Mouse (Mus musculus): Measurements from ENCODE around the gene Snx18.

Gene Snx18

GRCm38 (mm10) chr13:113617891-113618823 is at the start of gene Snx18:
Snx18 (minus strand) TSS chr13:113618564.
- DNase-seq (ENCODE audit: low spot score) = peak; percentile 94

- no peak for DNase-seq (ENCODE audit: low spot score)
These were observed 45.5 kb upstream of the Snx18 start for GRCm38 (mm10) chr13:113663883-113664282.

- peak; percentile 71 for DNase-seq (ENCODE audit: low spot score)
These were observed 44.9 kb upstream of the Snx18 start, which contains the start of gene Hspb3 for GRCm38 (mm10) chr13:113663151-113663779. Hspb3 (minus strand) TSS chr13:113663676.

- no peak for DNase-seq (ENCODE audit: low spot score)
These were observed 43.5 kb upstream of the Snx18 start for GRCm38 (mm10) chr13:113661826-113662271.

GRCm38 (mm10) chr13:113660576-113661310 is 42.4 kb upstream of the Snx18 start:
- DNase-seq (ENCODE audit: low spot score) = no peak

GRCm38 (mm10) chr13:113657204-113657603 is 38.8 kb upstream of the Snx18 start:
- DNase-seq (ENCODE audit: low spot score) = no peak

- DNase-seq (ENCODE audit: low spot score) = no peak
These were observed 38.3 kb upstream of the Snx18 start for GRCm38 (mm10) chr13:113656639-113657038.

- no peak for DNase-seq (ENCODE audit: low spot score)
These were observed 37.1 kb upstream of the Snx18 start for GRCm38 (mm10) chr13:113655511-113655910.

- no peak for DNase-seq (ENCODE audit: low spot score)
These were observed 22.7 kb upstream of the Snx18 start for GRCm38 (mm10) chr13:113640944-113641597.

- peak; percentile 82 for DNase-seq (ENCODE audit: low spot score)
These were observed 20.6 kb upstream of the Snx18 start for GRCm38 (mm10) chr13:113638914-113639313.

- DNase-seq (ENCODE audit: low spot score) = no peak
These were observed 17.4 kb upstream of the Snx18 start for GRCm38 (mm10) chr13:113635799-113636222.

- DNase-seq (ENCODE audit: low spot score) = no peak
These were observed 16.5 kb upstream of the Snx18 start for GRCm38 (mm10) chr13:113634732-113635481.

GRCm38 (mm10) chr13:113632506-113632905 is 14.1 kb upstream of the Snx18 start:
- DNase-seq (ENCODE audit: low spot score) = no peak

- DNase-seq (ENCODE audit: low spot score) = no peak
These were observed 9.2 kb upstream of the Snx18 start for GRCm38 (mm10) chr13:113627601-113628000.

GRCm38 (mm10) chr13:113622865-113623255 is 4.5 kb upstream of the Snx18 start:
- no peak for DNase-seq (ENCODE audit: low spot score)

- DNase-seq (ENCODE audit: low spot score) = no peak
These were observed 3.9 kb upstream of the Snx18 start for GRCm38 (mm10) chr13:113622122-113622864.

GRCm38 (mm10) chr13:113619003-113619402 is 639 bp upstream of the Snx18 start:
- DNase-seq (ENCODE audit: low spot score) = no peak

GRCm38 (mm10) chr13:113617338-113617890 is 950 bp downstream of the Snx18 start:
- peak; percentile 42 for DNase-seq (ENCODE audit: low spot score)

GRCm38 (mm10) chr13:113616751-113617337 is 1.5 kb downstream of the Snx18 start:
- DNase-seq (ENCODE audit: low spot score) = no peak

Measured in retina, embryonic 14.5 days (tissue).